Mouse (Mus musculus): ENCODE measurements around the gene Tekt3. TPM values are rescaled to one million over a fixed set of nuclear protein-coding genes. Genes with fewer than 3 reads are reported as not detected.

Gene Tekt3
- not detected for polyA plus RNA-seq (2021)

- no peak for DNase-seq (ENCODE audit: low read depth, low spot score)
- in situ Hi-C loops (cut with MboI; ENCODE audit: low pct_unique_long_range_greater_than_20kb), result loop anchor here (5.0 kb wide), 1 partner anchor 46 kb away; no protein-coding TSS in a partner anchor
These were observed at the start of gene Tekt3 for GRCm38 (mm10) chr11:63061446-63061845. TSS of gene Tekt3 (plus strand) at chr11:63061654.

GRCm38 (mm10) chr11:63017327-63018082 is 43.9 kb upstream of the Tekt3 start:
- no peak for TF ChIP-seq CTCF (IDR thresholded peaks at IDR 0.05)
- ChIA-PET CTCF (no interaction called here), POLR2A (no interaction called here)
- ATAC-seq, result no peak
- H3K27me3 ChIP-seq, result no peaks in the 10 kb centered on the region
- DNase-seq (ENCODE audit: low read depth, low spot score), result no peak
- in situ Hi-C loops (cut with MboI; ENCODE audit: low pct_unique_long_range_greater_than_20kb), result no loop called here

More at GRCm38 (mm10) chr11:63061446-63061845, at the start of gene Tekt3:
- POLR2A ChIA-PET, result interaction anchor here (0.6 kb wide), 1 partner anchor 50 kb away, joined by 4 read pairs; no protein-coding TSS in a partner anchor
- TF ChIP-seq CTCF (IDR thresholded peaks at IDR 0.05), result no peak
- CTCF ChIA-PET, result no interaction called here
- H3K27me3 ChIP-seq, result no peaks in the 10 kb centered on the region
- no peak for ATAC-seq

- in situ Hi-C loops (cut with MboI; ENCODE audit: low pct_unique_long_range_greater_than_20kb), result no loop called here
- POLR2A ChIA-PET, result no interaction called here
These were observed 43.3 kb upstream of the Tekt3 start for GRCm38 (mm10) chr11:63018083-63018622.

GRCm38 (mm10) chr11:63020633-63021032 is 40.8 kb upstream of the Tekt3 start:
- ChIA-PET POLR2A (no interaction called here), CTCF (interaction anchor here (1.5 kb wide), 1 partner anchor 116 kb away, joined by 3 read pairs; no protein-coding TSS in a partner anchor)
- no peak for ATAC-seq
- no peak for DNase-seq (ENCODE audit: low read depth, low spot score)
- TF ChIP-seq CTCF (IDR thresholded peaks at IDR 0.05), result no peak
- no peaks in the 10 kb centered on the region for H3K27me3 ChIP-seq
- in situ Hi-C loops (cut with MboI; ENCODE audit: low pct_unique_long_range_greater_than_20kb), result loop anchor here (10.0 kb wide), 1 partner anchor 114 kb away; no protein-coding TSS in a partner anchor

More at GRCm38 (mm10) chr11:63018083-63018622, 43.3 kb upstream of the Tekt3 start:
- TF ChIP-seq CTCF (IDR thresholded peaks at IDR 0.05), result no peak
- ATAC-seq, result no peak
- no peaks in the 10 kb centered on the region for H3K27me3 ChIP-seq
- CTCF ChIA-PET, result interaction anchor here (1.1 kb wide), 1 partner anchor 9 kb away, joined by 3 read pairs; no protein-coding TSS in a partner anchor
- DNase-seq (ENCODE audit: low read depth, low spot score), result no peak

GRCm38 (mm10) chr11:63021141-63021806 is 40.2 kb upstream of the Tekt3 start:
- TF ChIP-seq CTCF (IDR thresholded peaks at IDR 0.05), result no peak
- H3K27me3 ChIP-seq, result no peaks in the 10 kb centered on the region
- no peak for DNase-seq (ENCODE audit: low read depth, low spot score)
- ATAC-seq, result no peak
- ChIA-PET POLR2A (no interaction called here), CTCF (interaction anchor here (1.1 to 1.5 kb wide), 3 partner anchors 27 to 116 kb away, joined by 3 read pairs; no protein-coding TSS in a partner anchor)
- in situ Hi-C loops (cut with MboI; ENCODE audit: low pct_unique_long_range_greater_than_20kb), result loop anchor here (10.0 kb wide), 1 partner anchor 114 kb away; no protein-coding TSS in a partner anchor

GRCm38 (mm10) chr11:63023461-63023860 is 38.0 kb upstream of the Tekt3 start:
- ChIA-PET POLR2A (interaction anchor here (1.1 kb wide), 1 partner anchor 14 kb away, joined by 5 read pairs; no protein-coding TSS in a partner anchor), CTCF (interaction anchor here (1.4 kb wide), 1 partner anchor 26 kb away, joined by 4 read pairs; no protein-coding TSS in a partner anchor)
- peak; percentile 47 for DNase-seq (ENCODE audit: low read depth, low spot score)
- no peak for TF ChIP-seq CTCF (IDR thresholded peaks at IDR 0.05)
- peak; percentile 11 for ATAC-seq
- in situ Hi-C loops (cut with MboI; ENCODE audit: low pct_unique_long_range_greater_than_20kb), result loop anchor here (10.0 kb wide), 1 partner anchor 111 kb away; no protein-coding TSS in a partner anchor
- H3K27me3 ChIP-seq, result no peaks in the 10 kb centered on the region

GRCm38 (mm10) chr11:63024136-63024535 is 37.3 kb upstream of the Tekt3 start:
- POLR2A ChIA-PET, result interaction anchor here (1.1 kb wide), 1 partner anchor 14 kb away, joined by 5 read pairs; no protein-coding TSS in a partner anchor
- no peak for DNase-seq (ENCODE audit: low read depth, low spot score)

GRCm38 (mm10) chr11:63025476-63025875 is 36.0 kb upstream of the Tekt3 start:
- CTCF ChIA-PET, result interaction anchor here (1.6 kb wide), 1 partner anchor 10 kb away, joined by 4 read pairs; no protein-coding TSS in a partner anchor
- POLR2A ChIA-PET, result no interaction called here
- DNase-seq (ENCODE audit: low read depth, low spot score) (no peak), ATAC-seq (no peak)
- in situ Hi-C loops (cut with MboI; ENCODE audit: low pct_unique_long_range_greater_than_20kb), result loop anchor here (10.0 kb wide), 1 partner anchor 109 kb away; no protein-coding TSS in a partner anchor
- TF ChIP-seq CTCF (IDR thresholded peaks at IDR 0.05), result no peak
- H3K27me3 ChIP-seq, result no peaks in the 10 kb centered on the region

More at GRCm38 (mm10) chr11:63024136-63024535, 37.3 kb upstream of the Tekt3 start:
- no peaks in the 10 kb centered on the region for H3K27me3 ChIP-seq
- no peak for ATAC-seq
- CTCF ChIA-PET, result interaction anchor here (1.4 kb wide), 1 partner anchor 26 kb away, joined by 4 read pairs; no protein-coding TSS in a partner anchor
- in situ Hi-C loops (cut with MboI; ENCODE audit: low pct_unique_long_range_greater_than_20kb), result loop anchor here (10.0 kb wide), 1 partner anchor 111 kb away; no protein-coding TSS in a partner anchor
- no peak for TF ChIP-seq CTCF (IDR thresholded peaks at IDR 0.05)

- in situ Hi-C loops (cut with MboI; ENCODE audit: low pct_unique_long_range_greater_than_20kb), result loop anchor here (10.0 kb wide), 1 partner anchor 108 kb away; no protein-coding TSS in a partner anchor
- CTCF ChIA-PET, result interaction anchor here (1.6 kb wide), 1 partner anchor 11 kb away, joined by 4 read pairs; no protein-coding TSS in a partner anchor
- no peak for TF ChIP-seq CTCF (IDR thresholded peaks at IDR 0.05)
- DNase-seq (ENCODE audit: low read depth, low spot score) (peak; percentile 4), ATAC-seq (peak; percentile 27)
- POLR2A ChIA-PET, result no interaction called here
- H3K27me3 ChIP-seq, result no peaks in the 10 kb centered on the region
These were observed 34.8 kb upstream of the Tekt3 start for GRCm38 (mm10) chr11:63026651-63027141.

GRCm38 (mm10) chr11:63028131-63028530 is 33.3 kb upstream of the Tekt3 start:
- ChIA-PET CTCF (no interaction called here), POLR2A (no interaction called here)
- ATAC-seq (no peak), DNase-seq (ENCODE audit: low read depth, low spot score) (no peak)
- TF ChIP-seq CTCF (IDR thresholded peaks at IDR 0.05), result no peak
- in situ Hi-C loops (cut with MboI; ENCODE audit: low pct_unique_long_range_greater_than_20kb), result loop anchor here (10.0 kb wide), 1 partner anchor 107 kb away; no protein-coding TSS in a partner anchor
- H3K27me3 ChIP-seq, result no peaks in the 10 kb centered on the region
